Mouse (Mus musculus): ENCODE data around the gene Usp18. TPM values are rescaled to one million over a fixed set of nuclear protein-coding genes. Genes with fewer than 3 reads are reported as not detected.
A peak's percentile ranks its signal among the peaks of the same experiment; 100 is the strongest.

Gene Usp18
- polyA plus RNA-seq, 1 experiment from 2014 or later: 10.9 TPM

DNA sequence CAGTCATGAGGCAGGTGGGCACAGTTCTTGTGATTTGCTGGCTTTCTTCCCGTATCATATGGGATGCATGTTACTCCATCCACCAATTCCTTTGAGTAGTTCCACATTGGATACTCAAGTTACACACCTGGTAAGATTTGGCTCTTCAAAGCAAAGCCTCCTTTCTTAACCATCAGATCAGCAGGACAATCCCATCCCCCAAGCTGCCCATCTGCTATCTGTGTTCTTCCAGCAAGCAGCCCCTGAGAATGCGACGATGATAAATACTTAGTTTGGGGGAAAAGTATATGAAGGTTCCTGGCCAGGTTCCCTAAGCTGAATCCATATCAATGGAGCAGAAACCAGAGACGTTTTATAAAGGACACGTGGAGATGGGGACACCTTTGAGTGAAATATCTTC lies 31.5 kb upstream of the Usp18 start:
- Histone ChIP-seq H3K9me3 (replicated peaks) (no peaks in the 10 kb centered on the region), H3K9ac (no peak overlapping the region), H3K4me1 (replicated peaks) (peaks cover 32% of the 10 kb centered on the region), H3K27ac (replicated peaks) (no peak overlapping the region), H3K4me2 (no peak overlapping the region), H3K36me3 (replicated peaks) (no peaks in the 10 kb centered on the region), H3K4me3 (replicated peaks) (no peak overlapping the region), H3K27me3 (peaks cover 43% of the 10 kb centered on the region)
- 24% methylated on average over 5 of the region's 5 CpGs for WGBS (ENCODE audit: insufficient replicate concordance)
- ATAC-seq (ENCODE audit: insufficient read depth): no peak

DNA sequence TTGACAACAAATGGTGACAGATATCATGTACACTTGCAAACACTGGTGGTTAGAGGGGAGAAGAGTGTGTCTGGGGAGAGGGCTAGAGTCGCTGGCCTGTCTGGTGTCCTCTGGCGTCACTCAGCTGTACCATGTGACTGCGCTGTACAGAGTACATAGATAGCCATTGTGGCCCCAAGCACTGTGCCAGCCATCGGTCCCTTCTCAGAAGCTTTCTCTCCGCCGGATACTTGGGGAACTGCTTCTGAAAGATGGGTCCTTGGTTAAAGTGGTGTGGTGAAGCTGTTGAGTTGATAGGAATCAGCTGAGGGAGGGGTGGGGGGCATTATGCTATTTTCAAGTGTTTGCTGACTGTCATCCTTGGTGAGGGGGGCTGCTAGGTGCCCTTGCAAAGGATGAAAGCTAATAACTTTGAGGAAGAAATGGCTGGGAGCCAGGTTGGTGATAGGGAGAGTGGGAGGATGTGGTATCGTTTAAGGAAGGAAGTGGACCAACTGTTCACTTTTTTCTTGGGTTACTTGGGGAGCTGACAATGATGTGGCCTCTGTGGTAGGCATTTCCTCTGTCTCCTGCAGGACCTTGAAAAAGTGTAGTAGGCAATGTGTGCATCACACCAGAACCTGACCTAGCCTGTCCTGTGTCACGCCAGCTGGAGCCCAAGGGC lies 30.9 kb upstream of the Usp18 start:
- Histone ChIP-seq H3K9me3 (replicated peaks) (no peaks in the 10 kb centered on the region), H3K4me1 (replicated peaks) (peaks cover 28% of the 10 kb centered on the region), H3K27ac (replicated peaks) (0 out of 2 replicates have a peak overlapping the region, but pooled peaks have one; percentile 19), H3K27me3 (peaks cover 37% of the 10 kb centered on the region), H3K4me3 (replicated peaks) (no peak overlapping the region), H3K4me2 (no peak overlapping the region), H3K36me3 (replicated peaks) (no peaks in the 10 kb centered on the region), H3K9ac (no peak overlapping the region)
- WGBS (ENCODE audit: insufficient replicate concordance): 8% methylated on average over 8 of the region's 8 CpGs
- ATAC-seq (ENCODE audit: insufficient read depth): no peak

DNA sequence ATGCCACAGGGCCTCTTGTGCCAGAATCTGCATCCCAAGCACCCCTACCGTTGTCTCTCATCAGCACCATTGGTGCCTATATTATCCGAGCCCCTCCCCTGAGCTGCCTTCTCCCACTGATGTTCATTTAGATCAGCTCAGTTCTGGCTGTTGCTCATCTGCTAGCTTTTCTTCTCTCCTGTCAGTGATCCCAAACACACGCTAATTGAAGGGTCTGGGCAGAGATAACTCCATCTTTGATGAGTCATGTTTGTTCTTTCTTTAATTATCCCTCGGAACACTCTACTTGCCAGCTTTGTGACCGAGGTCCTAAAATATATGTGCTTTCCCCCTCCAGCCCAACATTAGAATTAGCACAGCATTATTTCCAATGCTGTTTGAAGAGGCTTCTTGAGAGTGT lies 30.4 kb upstream of the Usp18 start:
- no peak overlapping the region for H3K4me3 ChIP-seq (replicated peaks)
- WGBS (ENCODE audit: insufficient replicate concordance): 20% methylated on average over 5 of the region's 5 CpGs
- no peak overlapping the region for H3K4me2 ChIP-seq
- H3K27ac ChIP-seq (replicated peaks): no peak overlapping the region
- peaks cover 32% of the 10 kb centered on the region for H3K27me3 ChIP-seq
- no peak for ATAC-seq (ENCODE audit: insufficient read depth)
- H3K4me1 ChIP-seq (replicated peaks): peaks cover 25% of the 10 kb centered on the region
- no peak overlapping the region for H3K9ac ChIP-seq
- H3K36me3 ChIP-seq (replicated peaks): no peaks in the 10 kb centered on the region
- no peaks in the 10 kb centered on the region for H3K9me3 ChIP-seq (replicated peaks)

DNA sequence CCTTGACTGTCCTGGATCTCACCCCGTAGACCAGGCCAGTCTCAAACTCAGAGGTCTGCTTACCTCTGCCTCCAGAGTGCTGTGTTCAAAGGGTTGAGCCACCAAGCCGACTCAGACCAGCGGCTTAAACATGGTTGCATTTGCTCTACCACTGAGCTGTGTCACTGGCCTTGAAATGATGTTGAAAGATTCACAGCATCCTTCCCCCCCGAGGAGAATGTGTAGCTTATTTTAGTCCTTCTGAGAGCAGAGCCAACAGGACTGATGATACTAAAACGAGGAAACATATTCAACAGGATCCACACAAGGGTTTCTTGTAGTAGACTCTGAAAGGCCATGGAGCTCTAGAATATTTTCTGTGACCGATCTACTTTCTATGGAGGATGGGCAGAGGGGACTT lies 29.8 kb upstream of the Usp18 start:
- peaks cover 19% of the 10 kb centered on the region for H3K4me1 ChIP-seq (replicated peaks)
- WGBS (ENCODE audit: insufficient replicate concordance): 45% methylated on average over 6 of the region's 6 CpGs
- no peak overlapping the region for H3K27ac ChIP-seq (replicated peaks)
- no peak overlapping the region for H3K9ac ChIP-seq
- ATAC-seq (ENCODE audit: insufficient read depth): no peak
- no peaks in the 10 kb centered on the region for H3K9me3 ChIP-seq (replicated peaks)
- H3K36me3 ChIP-seq (replicated peaks): no peaks in the 10 kb centered on the region
- H3K4me3 ChIP-seq (replicated peaks): no peak overlapping the region
- no peak overlapping the region for H3K4me2 ChIP-seq
- peaks cover 26% of the 10 kb centered on the region for H3K27me3 ChIP-seq

DNA sequence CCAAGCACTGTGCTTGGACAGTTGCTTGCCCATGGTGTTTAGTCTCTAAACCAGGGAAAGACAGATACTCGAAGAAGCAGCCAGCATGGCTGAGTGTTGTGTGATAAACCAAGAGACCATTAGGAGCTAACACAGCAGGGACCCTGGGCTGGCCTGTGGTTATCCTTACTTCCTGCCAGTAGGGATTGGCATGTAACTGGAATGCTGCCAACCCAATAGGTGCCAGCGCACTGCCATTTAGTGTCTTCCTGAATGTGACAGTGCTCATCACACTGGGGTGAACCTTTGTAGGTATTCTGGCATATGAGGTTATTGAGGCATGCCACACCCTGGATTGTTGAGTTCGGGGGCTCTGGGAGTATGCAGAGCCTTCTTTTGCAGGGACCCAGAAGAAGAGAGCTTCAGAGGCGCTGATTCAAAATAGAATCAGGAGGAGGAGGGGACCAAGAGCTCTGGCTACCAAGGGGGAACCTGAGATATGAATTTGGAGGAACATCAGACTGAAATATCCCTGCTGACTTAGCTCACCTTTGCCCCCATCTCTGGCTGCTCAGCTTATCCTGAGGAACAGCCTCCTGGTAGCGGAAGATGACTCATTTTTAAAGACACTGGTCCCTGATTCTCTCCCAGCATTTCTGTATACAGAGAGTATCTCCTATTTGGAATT lies 29.0 kb upstream of the Usp18 start:
- no peak overlapping the region for H3K4me2 ChIP-seq
- ATAC-seq (ENCODE audit: insufficient read depth): no peak
- H3K27me3 ChIP-seq: peaks cover 18% of the 10 kb centered on the region
- peaks cover 16% of the 10 kb centered on the region for H3K4me1 ChIP-seq (replicated peaks)
- 61% methylated on average over 5 of the region's 5 CpGs for whole genome bisulfite sequencing (ENCODE audit: insufficient replicate concordance)
- no peak overlapping the region for H3K9ac ChIP-seq
- no peak overlapping the region for H3K27ac ChIP-seq (replicated peaks)
- no peaks in the 10 kb centered on the region for H3K9me3 ChIP-seq (replicated peaks)
- H3K36me3 ChIP-seq (replicated peaks): no peaks in the 10 kb centered on the region
- H3K4me3 ChIP-seq (replicated peaks): no peak overlapping the region

DNA sequence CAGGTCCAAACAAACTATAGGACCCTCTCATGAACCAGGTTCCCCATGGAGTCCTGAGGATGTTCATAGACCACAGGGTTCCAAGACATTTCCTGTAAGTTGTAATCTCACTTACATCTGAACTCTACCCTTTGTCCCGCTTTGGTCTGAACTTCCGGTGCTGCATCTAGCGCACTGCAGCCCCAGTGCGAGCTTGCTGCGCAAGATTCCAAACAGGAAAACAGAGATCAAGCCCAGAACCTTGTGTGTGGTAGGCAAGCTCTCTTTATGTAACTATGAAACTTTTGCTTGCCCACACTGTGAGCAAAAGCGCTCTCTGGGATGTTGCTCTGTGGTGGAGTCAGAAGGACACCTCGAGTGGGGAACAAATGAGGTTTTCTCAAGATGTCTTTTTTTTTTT lies 27.7 kb upstream of the Usp18 start:
- H3K9me3 ChIP-seq (replicated peaks): no peaks in the 10 kb centered on the region
- 23% methylated on average over 7 of the region's 7 CpGs for WGBS (ENCODE audit: insufficient replicate concordance)

DNA sequence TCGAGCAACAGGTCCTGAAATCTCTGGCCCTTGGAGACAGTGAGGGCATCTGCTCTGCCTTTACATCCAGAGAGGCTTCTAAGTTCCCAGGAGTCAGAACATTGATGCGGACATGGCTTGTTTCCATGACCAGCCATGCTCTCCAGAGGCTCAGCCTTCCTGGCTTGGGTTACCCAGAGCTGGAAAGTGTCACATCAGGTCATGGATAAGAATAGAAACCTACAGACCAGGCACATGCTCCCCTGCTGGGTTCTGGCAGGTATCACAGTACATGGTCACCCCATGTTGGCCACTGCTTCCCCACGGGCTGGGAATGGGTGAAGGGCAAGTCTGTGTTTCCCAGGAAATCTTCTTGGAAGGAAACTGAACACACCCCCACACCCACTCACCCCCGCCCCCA lies 26.3 kb upstream of the Usp18 start:
- H3K4me3 ChIP-seq (replicated peaks): no peak overlapping the region
- H3K4me1 ChIP-seq (replicated peaks): peaks cover 13% of the 10 kb centered on the region
- peaks cover 4% of the 10 kb centered on the region for H3K27me3 ChIP-seq
- no peaks in the 10 kb centered on the region for H3K36me3 ChIP-seq (replicated peaks)
- WGBS (ENCODE audit: insufficient replicate concordance): 43% methylated on average over 4 of the region's 4 CpGs
- no peak overlapping the region for H3K4me2 ChIP-seq
- H3K9me3 ChIP-seq (replicated peaks): no peaks in the 10 kb centered on the region
- ATAC-seq (ENCODE audit: insufficient read depth): no peak
- H3K27ac ChIP-seq (replicated peaks): no peak overlapping the region
- no peak overlapping the region for H3K9ac ChIP-seq

More for the DNA sequence above, 27.7 kb upstream of the Usp18 start:
- Histone ChIP-seq H3K4me1 (replicated peaks) (peaks cover 13% of the 10 kb centered on the region), H3K36me3 (replicated peaks) (no peaks in the 10 kb centered on the region), H3K9ac (no peak overlapping the region), H3K4me3 (replicated peaks) (no peak overlapping the region), H3K27ac (replicated peaks) (no peak overlapping the region), H3K4me2 (no peak overlapping the region), H3K27me3 (peaks cover 5% of the 10 kb centered on the region)
- no peak for ATAC-seq (ENCODE audit: insufficient read depth)

DNA sequence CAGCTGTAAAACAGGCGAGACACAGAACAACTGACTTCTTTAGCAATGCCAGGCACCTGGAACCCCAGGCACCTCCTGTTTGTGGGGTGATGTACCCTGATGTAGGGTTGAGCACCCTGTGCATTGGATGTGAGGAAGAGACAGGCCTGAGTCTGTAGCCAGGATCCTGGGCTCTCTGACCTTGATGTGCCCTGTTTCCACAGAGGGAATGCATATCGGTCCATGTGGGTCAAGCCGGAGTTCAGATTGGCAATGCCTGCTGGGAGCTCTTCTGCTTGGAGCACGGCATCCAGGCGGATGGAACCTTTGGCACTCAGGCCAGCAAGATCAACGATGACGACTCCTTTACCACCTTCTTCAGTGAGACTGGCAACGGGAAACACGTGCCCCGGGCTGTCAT lies 25.5 kb upstream of the Usp18 start:
- Histone ChIP-seq H3K4me3 (replicated peaks) (no peak overlapping the region), H3K27me3 (no peaks in the 10 kb centered on the region; the same call in 1 of the 2 replicates), H3K36me3 (replicated peaks) (no peaks in the 10 kb centered on the region), H3K4me2 (no peak overlapping the region), H3K9me3 (replicated peaks) (no peaks in the 10 kb centered on the region), H3K9ac (no peak overlapping the region), H3K27ac (replicated peaks) (no peak overlapping the region), H3K4me1 (replicated peaks) (peaks cover 17% of the 10 kb centered on the region)
- WGBS (ENCODE audit: insufficient replicate concordance): 70% methylated on average over 10 of the region's 10 CpGs
- ATAC-seq (ENCODE audit: insufficient read depth): no peak

DNA sequence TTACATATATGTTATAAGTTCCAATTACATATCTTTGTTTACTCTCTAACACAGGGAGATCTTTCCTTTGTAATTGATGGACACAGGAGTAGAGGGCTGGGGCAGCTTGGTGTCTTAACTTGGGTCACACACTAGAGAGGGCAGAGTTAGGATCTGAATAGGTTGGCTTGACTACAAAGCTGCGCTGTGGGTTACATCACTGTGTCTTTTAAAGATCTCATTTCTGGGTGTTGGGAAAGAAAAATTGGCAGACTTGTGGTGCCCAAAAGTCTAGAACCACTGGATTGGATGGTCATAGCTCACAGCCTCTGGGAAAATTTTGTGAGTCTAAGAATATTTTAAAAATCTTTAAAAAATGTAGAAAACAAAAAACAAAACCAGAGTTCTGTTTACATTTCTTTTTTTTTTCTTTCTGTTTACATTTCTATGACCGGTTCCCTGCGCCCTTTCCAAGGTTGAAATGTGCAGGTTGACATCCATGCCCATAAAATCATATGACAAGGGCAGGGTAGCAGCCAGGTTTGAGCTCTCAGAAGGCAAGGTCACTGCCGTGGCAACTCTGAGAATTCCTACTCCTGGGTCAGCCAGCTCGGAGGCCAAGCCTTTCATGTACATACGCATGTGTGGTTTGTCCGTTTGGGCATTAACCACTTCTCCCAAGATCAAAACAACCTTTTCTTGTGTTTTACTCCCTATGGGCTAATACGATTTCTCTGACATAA lies 23.7 kb upstream of the Usp18 start:
- Histone ChIP-seq H3K36me3 (replicated peaks) (no peaks in the 10 kb centered on the region), H3K4me3 (replicated peaks) (no peak overlapping the region), H3K9ac (no peak overlapping the region), H3K27ac (replicated peaks) (no peak overlapping the region), H3K4me1 (replicated peaks) (peaks cover 28% of the 10 kb centered on the region), H3K27me3 (no peaks in the 10 kb centered on the region), H3K9me3 (replicated peaks) (no peaks in the 10 kb centered on the region), H3K4me2 (no peak overlapping the region)
- no peak for ATAC-seq (ENCODE audit: insufficient read depth)
- 62% methylated on average over 8 of the region's 8 CpGs for WGBS (ENCODE audit: insufficient replicate concordance)

DNA sequence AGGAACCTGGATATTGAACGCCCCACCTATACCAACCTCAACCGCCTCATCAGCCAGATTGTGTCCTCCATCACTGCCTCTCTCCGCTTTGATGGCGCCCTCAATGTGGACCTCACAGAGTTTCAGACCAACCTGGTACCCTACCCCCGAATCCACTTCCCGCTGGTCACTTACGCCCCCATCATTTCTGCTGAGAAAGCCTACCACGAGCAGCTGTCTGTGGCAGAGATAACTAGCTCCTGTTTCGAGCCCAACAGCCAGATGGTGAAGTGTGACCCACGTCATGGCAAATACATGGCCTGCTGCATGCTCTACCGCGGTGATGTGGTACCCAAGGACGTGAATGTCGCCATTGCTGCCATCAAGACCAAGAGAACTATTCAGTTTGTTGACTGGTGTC lies 22.7 kb upstream of the Usp18 start:
- H3K27ac ChIP-seq (replicated peaks): no peak overlapping the region
- no peak for ATAC-seq (ENCODE audit: insufficient read depth)
- no peaks in the 10 kb centered on the region for H3K27me3 ChIP-seq
- peaks cover 24% of the 10 kb centered on the region for H3K4me1 ChIP-seq (replicated peaks)
- WGBS (ENCODE audit: insufficient replicate concordance): 77% methylated on average over 14 of the region's 14 CpGs
- H3K4me3 ChIP-seq (replicated peaks): no peak overlapping the region
- H3K36me3 ChIP-seq (replicated peaks): no peaks in the 10 kb centered on the region
- no peak overlapping the region for H3K4me2 ChIP-seq
- H3K9me3 ChIP-seq (replicated peaks): no peaks in the 10 kb centered on the region
- H3K9ac ChIP-seq: no peak overlapping the region

DNA sequence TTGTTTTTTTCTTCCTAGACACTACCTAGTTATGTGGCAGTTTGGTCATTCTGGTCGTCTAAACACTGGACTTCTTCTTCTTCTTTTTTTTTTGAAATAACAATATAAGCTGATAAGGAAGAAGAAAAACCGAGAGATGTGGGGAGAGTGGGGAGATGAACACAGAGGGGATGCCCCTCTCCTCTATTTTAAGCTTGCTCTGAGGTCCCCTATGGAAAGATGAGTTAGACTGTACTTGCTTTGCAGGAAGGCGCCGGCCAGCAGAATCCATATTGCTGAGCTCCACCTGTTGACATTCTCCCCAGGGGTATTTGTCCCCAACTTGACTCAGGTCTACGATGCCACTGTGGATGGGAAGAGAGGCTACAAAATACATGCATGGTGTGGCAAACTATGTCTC lies 21.6 kb upstream of the Usp18 start:
- H3K27ac ChIP-seq (replicated peaks): no peak overlapping the region
- no peak overlapping the region for H3K9ac ChIP-seq
- H3K9me3 ChIP-seq (replicated peaks): no peaks in the 10 kb centered on the region
- WGBS (ENCODE audit: insufficient replicate concordance): 49% methylated on average over 5 of the region's 5 CpGs
- no peak for ATAC-seq (ENCODE audit: insufficient read depth)
- H3K4me3 ChIP-seq (replicated peaks): no peak overlapping the region
- H3K4me1 ChIP-seq (replicated peaks): peaks cover 23% of the 10 kb centered on the region
- H3K4me2 ChIP-seq: no peak overlapping the region
- no peaks in the 10 kb centered on the region for H3K36me3 ChIP-seq (replicated peaks)
- H3K27me3 ChIP-seq: no peaks in the 10 kb centered on the region
